Mouse (Mus musculus) forebrain, postnatal 0 days (tissue): Measurements from ENCODE around the gene Gsdma2. TPM values are rescaled to one million over a fixed set of nuclear protein-coding genes. Genes with fewer than 3 reads are reported as not detected.
"Not testable (repeated sequence)": the region's sequence is repeated elsewhere in the genome, so short reads cannot be mapped to it uniquely, and the experiment has no call there.

Experiments used
- ATAC-seq: fragments of 200-750 bp; cut with Nextera tagmentation; 2 replicates; pipeline ENCODE4 v1.8.0; 2017; ENCODE audit warnings: mild to moderate bottlenecking, moderate library complexity
- DNase-seq: peaks from one replicate; pipeline ENCODE4 v3.0.0-alpha.2; 2015
- H3K27ac ChIP-seq: fragments of 300-500 bp; sonication (generic); 2 replicates; pipeline ENCODE4 v1.5.1; 2014; ENCODE audit warnings: low read depth, mild to moderate bottlenecking, antibody characterized with exemption, low read length, moderate library complexity, mixed read lengths
- H3K27me3 ChIP-seq: fragments of 300-500 bp; sonication (generic); 2 replicates; pipeline ENCODE4 v1.6.1; 2014; ENCODE audit warnings: mild to moderate bottlenecking, low read length, mixed read lengths; ENCODE audit not compliant: insufficient read depth
- H3K36me3 ChIP-seq: fragments of 300-500 bp; sonication (generic); 2 replicates; pipeline ENCODE4 v1.6.1; 2014; ENCODE audit warnings: mild to moderate bottlenecking, moderate library complexity; ENCODE audit not compliant: insufficient read depth
- H3K4me1 ChIP-seq: fragments of 300-500 bp; sonication (generic); 2 replicates; pipeline ENCODE4 v1.6.1; 2014; ENCODE audit warnings: antibody characterized with exemption; ENCODE audit not compliant: insufficient read depth
- H3K4me2 ChIP-seq: fragments of 300-500 bp; sonication (generic); 2 replicates; pipeline ENCODE4 v1.6.1; 2014; ENCODE audit warnings: low read depth, mild to moderate bottlenecking, moderate library complexity
- H3K4me3 ChIP-seq: fragments of 300-500 bp; sonication (generic); 2 replicates; pipeline ENCODE4 v1.5.1; 2014; ENCODE audit warnings: low read depth, low read length, mixed read lengths
- H3K9ac ChIP-seq: fragments of 300-500 bp; sonication (generic); 2 replicates; pipeline ENCODE4 v1.6.1; 2014; ENCODE audit warnings: mild to moderate bottlenecking
- H3K9me3 ChIP-seq: fragments of 300-500 bp; sonication (generic); 2 replicates; pipeline ENCODE4 v1.6.1; 2016; ENCODE audit warnings: low read length
- CTCF ChIP-seq: sonication (generic); IDR thresholded peaks from 2 replicates; pipeline ENCODE4 v1.5.1; 2016; ENCODE audit warnings: antibody characterized with exemption, control low read depth, low read depth
- WGBS: fragments of 180-500 bp; shearing (Covaris S2); extraction: QIAGEN DNeasy Blood & Tissue Kit; methylation state at CpG from one replicate; pipeline ENCODE4 v1.1.7; 2014; 5-methylcytosine and 5-hydroxymethylcytosine counted together
- polyA plus RNA-seq: library from polyadenylated mRNA; unstranded; fragments of >200 nt; fragmentation: Nextera tagmentation; extraction: Ambion mirVana; gene quantifications from 2 replicates; pipeline ENCODE4 v1.2.1, GENCODE M21; 2015
- total RNA-seq: library from RNA; depleted of rRNA; stranded (reverse); fragments of >200 nt; gene quantifications from 2 replicates; pipeline ENCODE4 v1.2.3, GENCODE M21; 2014; rRNA removed

Gene Gsdma2
- total RNA-seq (not detected in 2 replicates), polyA plus RNA-seq (0.11 TPM in 1 of 2 replicates, not detected in the other)

GRCm38 (mm10) chr11:98646459-98646858 lies at the start of gene Gsdma2:
Gene Gsdma2 (plus strand): TSS chr11:98646759.
- no peak for DNase-seq
- Histone ChIP-seq H3K4me3 (no peak within 1 kb of the TSS), H3K9ac (no peak within 1 kb of the TSS), H3K9me3 (no peaks in the 10 kb centered on the region), H3K36me3 (no peaks in the 10 kb centered on the region), H3K4me2 (no peak within 1 kb of the TSS), H3K4me1 (no peaks in the 10 kb centered on the region), H3K27ac (no peak within 1 kb of the TSS), H3K27me3 (no peaks in the 10 kb centered on the region)
- WGBS = 64% methylated on average over 2 of the region's 2 CpGs
- ATAC-seq = no peak
- TF ChIP-seq CTCF = no peak

GRCm38 (mm10) chr11:98597363-98597762 lies 49.2 kb upstream of the Gsdma2 start:
- DNase-seq (peak; percentile 26), ATAC-seq (no peak)
- Histone ChIP-seq H3K27me3 (no peaks in the 10 kb centered on the region; the same call in 1 of the 2 replicates), H3K4me3 (no peak overlapping the region), H3K36me3 (no peaks in the 10 kb centered on the region), H3K4me2 (no peak overlapping the region), H3K9ac (no peak overlapping the region), H3K9me3 (no peaks in the 10 kb centered on the region), H3K4me1 (no peaks in the 10 kb centered on the region), H3K27ac (no peak overlapping the region)
- TF ChIP-seq CTCF = peak; percentile 66
- 41% methylated on average over 6 of the region's 6 CpGs for WGBS

- ATAC-seq = no peak
- Histone ChIP-seq H3K4me3 (no peak within 1 kb of the TSS), H3K4me2 (peak within 1 kb of the TSS; percentile 26), H3K27me3 (no peaks in the 10 kb centered on the region; the same call in 1 of the 2 replicates), H3K9ac (no peak within 1 kb of the TSS), H3K36me3 (no peaks in the 10 kb centered on the region), H3K9me3 (no peaks in the 10 kb centered on the region), H3K27ac (no peak within 1 kb of the TSS), H3K4me1 (no peaks in the 10 kb centered on the region)
- 91% methylated on average over 8 of the region's 8 CpGs for WGBS
- no peak for DNase-seq
- TF ChIP-seq CTCF = no peak
Measured at GRCm38 (mm10) chr11:98597991-98598390, 48.6 kb upstream of the Gsdma2 start, which contains the start of gene Lrrc3c. Gene Lrrc3c (plus strand): TSS chr11:98598291.

- TF ChIP-seq CTCF = no peak
- Histone ChIP-seq H3K9me3 (no peaks in the 10 kb centered on the region), H3K27me3 (no peaks in the 10 kb centered on the region; the same call in 1 of the 2 replicates), H3K27ac (no peak overlapping the region), H3K4me2 (peak overlapping the region; percentile 26), H3K4me3 (no peak overlapping the region), H3K9ac (no peak overlapping the region), H3K4me1 (no peaks in the 10 kb centered on the region), H3K36me3 (no peaks in the 10 kb centered on the region)
- DNase-seq (peak; percentile 35), ATAC-seq (peak; percentile 61)
- 44% methylated on average over 18 of the region's 18 CpGs for WGBS
Measured at GRCm38 (mm10) chr11:98598851-98599290, 47.7 kb upstream of the Gsdma2 start.

GRCm38 (mm10) chr11:98599291-98599690 lies 47.3 kb upstream of the Gsdma2 start:
- Histone ChIP-seq H3K4me2 (peak overlapping the region; percentile 26), H3K36me3 (no peaks in the 10 kb centered on the region), H3K4me1 (no peaks in the 10 kb centered on the region), H3K9ac (no peak overlapping the region), H3K27me3 (no peaks in the 10 kb centered on the region; the same call in 1 of the 2 replicates), H3K27ac (no peak overlapping the region), H3K9me3 (no peaks in the 10 kb centered on the region), H3K4me3 (no peak overlapping the region)
- ATAC-seq = no peak
- no peak for TF ChIP-seq CTCF
- no peak for DNase-seq
- 38% methylated on average over 18 of the region's 18 CpGs for WGBS

GRCm38 (mm10) chr11:98602090-98602690 lies 44.4 kb upstream of the Gsdma2 start:
- ATAC-seq (no peak), DNase-seq (no peak)
- no peaks in the 10 kb centered on the region for H3K36me3 ChIP-seq
- H3K27ac ChIP-seq = no peak overlapping the region
- peak overlapping the region; percentile 39 for H3K4me2 ChIP-seq
- H3K27me3 ChIP-seq = no peaks in the 10 kb centered on the region; the same call in 1 of the 2 replicates
- H3K4me1 ChIP-seq = no peaks in the 10 kb centered on the region
- no peak overlapping the region for H3K4me3 ChIP-seq
- TF ChIP-seq CTCF = no peak
- no peak overlapping the region for H3K9ac ChIP-seq
- 2% methylated on average over 20 of the region's 20 CpGs for WGBS
- H3K9me3 ChIP-seq = no peaks in the 10 kb centered on the region

- Histone ChIP-seq H3K4me2 (no peak overlapping the region), H3K4me1 (no peaks in the 10 kb centered on the region), H3K27ac (no peak overlapping the region), H3K36me3 (no peaks in the 10 kb centered on the region), H3K4me3 (no peak overlapping the region), H3K9ac (no peak overlapping the region), H3K27me3 (no peaks in the 10 kb centered on the region; the same call in 1 of the 2 replicates), H3K9me3 (no peaks in the 10 kb centered on the region)
- DNase-seq (no peak), ATAC-seq (no peak)
- no peak for TF ChIP-seq CTCF
- WGBS = 89% methylated on average over 2 of the region's 2 CpGs
Measured at GRCm38 (mm10) chr11:98603953-98604352, 42.6 kb upstream of the Gsdma2 start.

- not testable (repeated sequence) for H3K36me3 ChIP-seq, ATAC-seq, DNase-seq, H3K4me2 ChIP-seq, H3K4me3 ChIP-seq, H3K9me3 ChIP-seq, H3K27me3 ChIP-seq, H3K4me1 ChIP-seq, H3K27ac ChIP-seq, H3K9ac ChIP-seq
- WGBS = 69% methylated on average over 6 of the region's 6 CpGs
Measured at GRCm38 (mm10) chr11:98604911-98605310, 41.6 kb upstream of the Gsdma2 start.
